Mouse (Mus musculus): ENCODE data around the gene Hoxa1. TPM values are rescaled to one million over a fixed set of nuclear protein-coding genes. Genes with fewer than 3 reads are reported as not detected.

Hoxa1 gene
- polyA plus RNA-seq, 1 experiment from 2014 or later, result 3.2 TPM

GRCm38 (mm10) chr6:52200751-52201250 is 42.7 kb upstream of the Hoxa1 start:
- 10% methylated on average over 10 of the region's 10 CpGs for WGBS

GRCm38 (mm10) chr6:52200073-52200750 is 42.1 kb upstream of the Hoxa1 start:
- 1% methylated on average over 30 of the region's 30 CpGs for WGBS
- peak overlapping the region; percentile 25 for H3K4me3 ChIP-seq
- H3K9me3 ChIP-seq (replicated peaks), result no peaks in the 10 kb centered on the region
- H3K36me3 ChIP-seq, result no peaks in the 10 kb centered on the region
- peaks cover 9% of the 10 kb centered on the region for H3K4me1 ChIP-seq
- H3K27ac ChIP-seq, result peak overlapping the region; percentile 75
- H3K9ac ChIP-seq, result peak overlapping the region; percentile 55
- H3K4me2 ChIP-seq (replicated peaks), result peak overlapping the region; percentile 34
- no peak for ATAC-seq (ENCODE audit: low FRiP score)
- H3K27me3 ChIP-seq, result peaks cover 96% of the 10 kb centered on the region

More at GRCm38 (mm10) chr6:52200751-52201250, 42.7 kb upstream of the Hoxa1 start:
- H3K27ac ChIP-seq, result peak overlapping the region; percentile 75; the same call in 1 of the 2 replicates
- H3K4me1 ChIP-seq, result peaks cover 9% of the 10 kb centered on the region
- peak overlapping the region; percentile 25 for H3K4me3 ChIP-seq
- H3K4me2 ChIP-seq (replicated peaks), result peak overlapping the region; percentile 34
- H3K9me3 ChIP-seq (replicated peaks), result no peaks in the 10 kb centered on the region
- no peaks in the 10 kb centered on the region for H3K36me3 ChIP-seq
- ATAC-seq (ENCODE audit: low FRiP score), result no peak
- H3K27me3 ChIP-seq, result peaks cover 97% of the 10 kb centered on the region
- H3K9ac ChIP-seq, result peak overlapping the region; percentile 55; the same call in 1 of the 2 replicates

- Histone ChIP-seq H3K27me3 (peaks cover 96% of the 10 kb centered on the region), H3K4me3 (peak overlapping the region; percentile 6; the same call in 1 of the 2 replicates), H3K9me3 (replicated peaks) (no peaks in the 10 kb centered on the region), H3K9ac (no peak overlapping the region), H3K4me2 (replicated peaks) (peak overlapping the region; percentile 34), H3K27ac (peak overlapping the region; percentile 75), H3K36me3 (no peaks in the 10 kb centered on the region), H3K4me1 (no peaks in the 10 kb centered on the region)
- under 1% methylated on average over 10 of the region's 10 CpGs for WGBS
- no peak for ATAC-seq (ENCODE audit: low FRiP score)
Measured at GRCm38 (mm10) chr6:52197271-52197670, 39.2 kb upstream of the Hoxa1 start.

- Histone ChIP-seq H3K4me1 (peaks cover 4% of the 10 kb centered on the region; the same call in 1 of the 2 replicates), H3K27ac (peak overlapping the region; percentile 75), H3K27me3 (peaks cover 97% of the 10 kb centered on the region), H3K9ac (no peak overlapping the region), H3K4me3 (peak overlapping the region; percentile 3; the same call in 1 of the 2 replicates), H3K4me2 (replicated peaks) (peak overlapping the region; percentile 30), H3K9me3 (replicated peaks) (no peaks in the 10 kb centered on the region), H3K36me3 (no peaks in the 10 kb centered on the region)
- WGBS, result 4% methylated on average over 9 of the region's 9 CpGs
- no peak for ATAC-seq (ENCODE audit: low FRiP score)
Measured at GRCm38 (mm10) chr6:52196811-52197210, 38.7 kb upstream of the Hoxa1 start.

- Histone ChIP-seq H3K4me1 (peaks cover 9% of the 10 kb centered on the region), H3K27ac (peak overlapping the region; percentile 87), H3K9me3 (replicated peaks) (no peaks in the 10 kb centered on the region), H3K36me3 (no peaks in the 10 kb centered on the region), H3K4me2 (replicated peaks) (peak overlapping the region; percentile 66), H3K27me3 (peaks cover 97% of the 10 kb centered on the region), H3K9ac (no peak overlapping the region), H3K4me3 (0 out of 2 replicates have a peak overlapping the region, but pooled peaks have one; percentile 16)
- 4% methylated on average over 10 of the region's 10 CpGs for WGBS
- peak; percentile 8; the same call in 1 of the 2 replicates for ATAC-seq (ENCODE audit: low FRiP score)
Measured at GRCm38 (mm10) chr6:52194690-52195089, 36.6 kb upstream of the Hoxa1 start.

GRCm38 (mm10) chr6:52191860-52192550 is 33.9 kb upstream of the Hoxa1 start:
- peaks cover 9% of the 10 kb centered on the region for H3K4me1 ChIP-seq
- H3K27ac ChIP-seq, result peak overlapping the region; percentile 89
- H3K36me3 ChIP-seq, result no peaks in the 10 kb centered on the region
- H3K9me3 ChIP-seq (replicated peaks), result no peaks in the 10 kb centered on the region
- peaks cover 98% of the 10 kb centered on the region for H3K27me3 ChIP-seq
- H3K9ac ChIP-seq, result peak overlapping the region; percentile 59
- H3K4me3 ChIP-seq, result peak overlapping the region; percentile 52
- peak; percentile 79 for ATAC-seq (ENCODE audit: low FRiP score)
- peak overlapping the region; percentile 66 for H3K4me2 ChIP-seq (replicated peaks)
- WGBS, result under 1% methylated on average over 43 of the region's 55 CpGs

- peak within 1 kb of the TSS; percentile 85 for H3K9ac ChIP-seq
- H3K36me3 ChIP-seq, result no peaks in the 10 kb centered on the region
- ATAC-seq (ENCODE audit: low FRiP score), result peak; percentile 30; the same call in 1 of the 2 replicates
- peak within 1 kb of the TSS; percentile 66 for H3K4me2 ChIP-seq (replicated peaks)
- WGBS, result 2% methylated on average over 54 of the region's 102 CpGs
- peaks cover 9% of the 10 kb centered on the region for H3K4me1 ChIP-seq
- H3K27me3 ChIP-seq, result peaks cover 98% of the 10 kb centered on the region
- no peaks in the 10 kb centered on the region for H3K9me3 ChIP-seq (replicated peaks)
- H3K4me3 ChIP-seq, result peak within 1 kb of the TSS; percentile 52
- peak within 1 kb of the TSS; percentile 97 for H3K27ac ChIP-seq
Measured at GRCm38 (mm10) chr6:52190906-52191810, 33.0 kb upstream of the Hoxa1 start, which contains the start of gene Hoxa4. Hoxa4 (minus strand) TSS chr6:52191753.

- H3K4me1 ChIP-seq, result peaks cover 13% of the 10 kb centered on the region
- peak overlapping the region; percentile 66 for H3K4me2 ChIP-seq (replicated peaks)
- H3K9me3 ChIP-seq (replicated peaks), result no peaks in the 10 kb centered on the region
- H3K36me3 ChIP-seq, result no peaks in the 10 kb centered on the region
- WGBS, result under 1% methylated on average over 23 of the region's 23 CpGs
- H3K27me3 ChIP-seq, result peaks cover 99% of the 10 kb centered on the region
- no peak for ATAC-seq (ENCODE audit: low FRiP score)
- peak overlapping the region; percentile 85 for H3K9ac ChIP-seq
- H3K27ac ChIP-seq, result peak overlapping the region; percentile 97
- H3K4me3 ChIP-seq, result peak overlapping the region; percentile 52
Measured at GRCm38 (mm10) chr6:52190410-52190809, 32.3 kb upstream of the Hoxa1 start.

- WGBS, result 4% methylated on average over 8 of the region's 8 CpGs
- ATAC-seq (ENCODE audit: low FRiP score), result no peak
- Histone ChIP-seq H3K9me3 (replicated peaks) (no peaks in the 10 kb centered on the region), H3K27ac (peak overlapping the region; percentile 97), H3K36me3 (no peaks in the 10 kb centered on the region), H3K4me3 (peak overlapping the region; percentile 52), H3K9ac (peak overlapping the region; percentile 85), H3K27me3 (peaks cover 98% of the 10 kb centered on the region), H3K4me1 (peaks cover 13% of the 10 kb centered on the region), H3K4me2 (replicated peaks) (peak overlapping the region; percentile 66)
Measured at GRCm38 (mm10) chr6:52189909-52190308, 31.8 kb upstream of the Hoxa1 start.

- 9% methylated on average over 5 of the region's 5 CpGs for WGBS
- no peaks in the 10 kb centered on the region for H3K9me3 ChIP-seq (replicated peaks)
- peak overlapping the region; percentile 52 for H3K4me3 ChIP-seq
- H3K4me2 ChIP-seq (replicated peaks), result peak overlapping the region; percentile 66
- peak overlapping the region; percentile 97 for H3K27ac ChIP-seq
- H3K4me1 ChIP-seq, result peaks cover 19% of the 10 kb centered on the region
- no peak for ATAC-seq (ENCODE audit: low FRiP score)
- peaks cover 98% of the 10 kb centered on the region for H3K27me3 ChIP-seq
- peak overlapping the region; percentile 53 for H3K9ac ChIP-seq
- no peaks in the 10 kb centered on the region for H3K36me3 ChIP-seq
Measured at GRCm38 (mm10) chr6:52189172-52189591, 31.1 kb upstream of the Hoxa1 start.

GRCm38 (mm10) chr6:52186500-52186899 is 28.4 kb upstream of the Hoxa1 start:
- Histone ChIP-seq H3K27me3 (peaks cover 99% of the 10 kb centered on the region), H3K27ac (peak overlapping the region; percentile 87; the same call in 1 of the 2 replicates), H3K9ac (no peak overlapping the region), H3K4me1 (peaks cover 21% of the 10 kb centered on the region; the same call in 1 of the 2 replicates), H3K4me3 (no peak overlapping the region), H3K9me3 (replicated peaks) (no peaks in the 10 kb centered on the region), H3K36me3 (no peaks in the 10 kb centered on the region), H3K4me2 (replicated peaks) (peak overlapping the region; percentile 66; the same call in 1 of the 2 replicates)
- WGBS, result 15% methylated on average over 1 of the region's 1 CpGs
- ATAC-seq (ENCODE audit: low FRiP score), result no peak

Data from hindbrain, embryonic 12.5 days (tissue).